Mouse (Mus musculus) spleen, adult 18-20 months (tissue): ENCODE measurements around the gene Nup43.

ENCODE experiments used
- DNase-seq, 2 experiments: peaks; one replicate each; pipeline ENCODE4 v3.0.0; 2022; ENCODE audit warnings: mixed read lengths in 2 of 2

The Nup43 gene

DNA sequence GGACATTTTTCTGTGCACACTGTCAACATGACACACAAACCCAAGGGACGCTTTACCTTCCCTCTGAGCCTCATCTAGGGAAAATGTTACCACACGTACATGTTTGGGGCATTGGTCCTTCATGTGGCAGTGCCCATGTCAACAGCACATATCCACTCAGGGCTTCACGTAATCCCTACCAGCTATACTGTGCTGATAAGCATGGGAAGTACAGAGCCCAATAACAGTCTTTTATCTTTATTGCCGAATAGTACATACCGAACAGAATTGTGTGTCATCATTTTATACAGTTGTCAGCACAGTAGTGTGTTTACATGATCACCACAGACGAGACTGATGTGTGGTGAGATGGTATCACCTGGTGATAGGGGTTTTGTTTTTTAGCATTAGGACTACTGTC lies 19.6 kb downstream of the Nup43 start:
- no peak for DNase-seq

DNA sequence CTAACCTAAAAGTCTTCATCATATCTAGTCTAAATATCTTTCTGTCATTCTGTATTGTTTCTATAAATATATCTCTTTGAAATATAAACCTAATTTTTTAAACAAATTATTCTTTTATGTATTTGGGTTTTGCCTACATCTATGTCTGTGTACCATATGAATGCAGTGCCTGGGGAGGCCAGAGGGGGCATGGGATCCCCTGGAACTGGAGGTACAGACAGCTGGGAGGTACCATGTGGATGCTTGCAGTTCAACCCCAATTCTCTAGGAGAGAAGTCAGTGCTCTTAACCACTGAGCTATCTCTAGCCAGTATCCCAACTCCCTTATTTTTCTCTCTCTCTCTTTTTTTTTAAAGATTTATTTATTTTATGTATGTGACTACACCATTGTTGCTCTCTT lies 28.0 kb downstream of the Nup43 start:
- DNase-seq, result no peak

DNA sequence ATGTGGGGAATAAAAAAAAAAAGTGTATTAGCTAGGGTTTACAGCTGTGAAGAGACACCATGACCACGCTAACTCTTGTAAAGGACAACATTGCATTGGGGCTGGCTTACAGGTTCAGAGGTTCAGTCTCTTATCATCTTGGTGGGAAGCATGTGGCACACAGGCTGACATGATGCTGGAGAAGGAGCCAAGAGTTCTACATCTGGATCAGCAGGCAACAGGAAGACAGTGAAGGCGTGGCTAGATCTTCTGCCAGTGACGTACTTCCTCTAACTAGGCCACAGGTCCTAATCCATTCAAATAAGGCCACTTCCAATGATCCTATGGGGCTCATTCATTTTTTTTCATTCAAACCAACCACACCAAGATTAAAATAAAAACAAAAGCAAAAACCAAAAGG lies 32.8 kb downstream of the Nup43 start:
- DNase-seq, result no peak

DNA sequence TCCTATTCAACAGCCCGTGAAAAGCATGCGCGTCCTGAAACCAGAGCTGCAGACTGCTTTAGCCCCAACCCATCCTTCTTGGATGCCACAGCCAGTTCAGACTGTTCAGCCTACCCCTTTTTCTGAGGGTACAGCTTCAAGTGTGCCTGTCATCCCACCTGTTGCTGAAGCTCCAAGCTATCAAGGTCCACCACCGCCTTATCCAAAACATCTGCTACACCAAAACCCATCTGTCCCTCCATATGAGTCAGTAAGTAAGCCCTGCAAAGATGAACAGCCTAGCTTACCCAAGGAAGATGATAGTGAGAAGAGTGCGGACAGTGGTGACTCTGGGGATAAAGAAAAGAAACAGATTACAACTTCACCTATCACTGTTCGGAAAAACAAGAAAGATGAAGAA lies 35.3 kb downstream of the Nup43 start:
- DNase-seq, result no peak

DNA sequence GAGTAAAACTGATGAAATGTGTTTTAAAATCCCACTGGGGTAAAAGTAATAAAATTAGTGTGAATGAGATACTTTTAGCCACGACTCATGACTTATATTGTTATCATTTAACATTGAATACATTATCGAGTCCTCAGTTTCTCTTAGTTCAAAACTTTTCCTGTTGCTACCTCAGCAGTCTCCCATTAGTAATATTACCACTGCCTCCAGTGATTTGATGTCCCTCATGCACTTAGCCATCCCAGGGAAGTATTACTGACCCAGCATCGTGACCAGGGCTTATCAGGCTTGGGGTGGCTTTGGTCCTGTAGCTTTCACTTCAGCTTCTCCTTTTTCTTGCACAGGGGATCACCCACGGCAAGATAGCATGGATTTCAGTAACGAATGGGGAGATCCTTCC lies 42.8 kb downstream of the Nup43 start:
- no peak for DNase-seq

DNA sequence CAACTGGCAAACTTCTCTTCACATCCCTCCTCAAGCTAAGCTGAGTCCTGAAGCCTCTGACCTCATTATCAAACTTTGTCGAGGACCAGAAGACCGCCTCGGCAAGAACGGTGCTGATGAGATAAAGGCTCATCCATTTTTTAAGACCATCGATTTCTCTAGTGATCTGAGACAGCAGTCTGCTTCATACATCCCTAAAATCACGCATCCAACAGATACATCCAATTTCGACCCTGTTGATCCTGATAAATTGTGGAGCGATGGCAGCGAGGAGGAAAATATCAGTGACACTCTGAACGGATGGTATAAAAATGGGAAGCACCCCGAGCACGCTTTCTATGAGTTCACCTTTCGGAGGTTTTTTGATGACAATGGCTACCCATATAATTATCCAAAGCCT lies 45.2 kb downstream of the Nup43 start:
- no peak for DNase-seq

DNA sequence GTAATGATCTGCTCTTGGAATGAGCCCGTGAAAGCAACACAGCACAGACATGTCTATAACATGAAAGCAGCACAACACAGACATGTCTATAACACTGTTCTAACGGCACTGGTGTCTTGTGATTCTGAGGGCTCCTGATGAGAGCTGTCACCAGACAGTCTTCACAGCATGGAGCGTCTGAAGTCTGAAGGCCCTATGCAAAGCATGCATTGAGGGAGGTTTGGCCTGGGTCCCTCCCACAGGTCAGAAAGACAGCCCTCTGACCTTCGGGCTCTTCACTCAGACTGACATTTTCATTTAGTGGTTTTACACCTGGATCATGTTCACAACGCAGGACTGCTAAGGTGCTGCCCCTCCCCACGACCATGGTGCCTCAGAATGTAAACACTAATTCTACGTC lies 47.8 kb downstream of the Nup43 start:
- no peak for DNase-seq

DNA sequence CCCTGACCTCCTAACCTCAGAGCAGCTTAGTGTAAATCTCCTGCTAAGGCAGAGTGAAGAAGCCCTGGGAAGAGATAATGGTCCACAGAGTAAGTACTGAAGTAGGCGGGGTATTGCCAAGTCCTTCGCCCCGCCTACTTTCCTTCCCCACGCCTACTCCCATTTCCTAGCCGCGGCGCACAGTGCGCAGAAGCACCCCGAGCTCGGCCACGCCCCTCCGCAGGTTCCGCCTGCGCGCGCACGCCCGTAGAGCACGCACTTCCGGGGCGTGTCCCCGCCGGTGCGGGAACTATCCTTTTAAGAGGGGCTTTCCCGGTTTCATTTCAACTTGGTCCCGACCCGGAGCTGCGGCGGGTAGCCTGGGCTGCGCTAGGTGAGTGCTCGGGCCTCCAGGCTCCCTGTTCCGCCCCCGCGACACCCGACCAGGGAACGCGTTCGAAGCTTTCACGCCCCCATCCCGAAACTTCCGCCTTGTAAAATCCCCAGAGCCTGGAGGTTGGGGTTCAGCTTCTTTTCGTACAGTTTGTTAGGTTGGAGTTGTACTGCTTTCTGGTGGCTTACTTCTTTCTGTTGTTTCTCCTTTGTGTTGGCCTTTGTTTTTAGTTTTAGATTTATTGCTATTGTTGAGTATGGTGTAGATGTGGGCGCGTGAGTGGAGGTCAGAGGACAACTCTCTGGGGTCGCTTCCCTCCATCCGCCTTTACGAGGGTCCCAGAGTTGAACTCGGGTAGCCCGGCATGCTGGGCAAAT lies 58.6 kb downstream of the Nup43 start, which contains the start of gene Katna1:
Gene Katna1, plus strand, starts transcription at position 250 of the 750 bp plus-strand sequence.
- peak; percentile 92 to 94 for DNase-seq

DNA sequence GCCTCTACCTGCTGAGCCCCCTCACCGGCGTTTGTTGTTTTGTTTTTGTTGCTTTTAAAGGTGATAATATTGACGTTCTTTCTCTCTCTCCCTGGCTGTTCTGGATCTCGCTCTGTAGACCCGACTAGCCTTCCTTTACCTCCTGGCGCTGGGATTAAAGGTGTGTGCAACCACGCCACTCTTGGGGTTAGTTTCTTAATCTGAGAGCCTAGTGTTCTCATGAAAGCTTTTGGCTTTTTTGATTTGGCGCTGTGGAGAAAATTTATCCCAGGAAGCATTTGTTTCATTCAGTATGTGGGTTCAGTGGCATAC lies 59.2 kb downstream of the Nup43 start:
- DNase-seq, result no peak

DNA sequence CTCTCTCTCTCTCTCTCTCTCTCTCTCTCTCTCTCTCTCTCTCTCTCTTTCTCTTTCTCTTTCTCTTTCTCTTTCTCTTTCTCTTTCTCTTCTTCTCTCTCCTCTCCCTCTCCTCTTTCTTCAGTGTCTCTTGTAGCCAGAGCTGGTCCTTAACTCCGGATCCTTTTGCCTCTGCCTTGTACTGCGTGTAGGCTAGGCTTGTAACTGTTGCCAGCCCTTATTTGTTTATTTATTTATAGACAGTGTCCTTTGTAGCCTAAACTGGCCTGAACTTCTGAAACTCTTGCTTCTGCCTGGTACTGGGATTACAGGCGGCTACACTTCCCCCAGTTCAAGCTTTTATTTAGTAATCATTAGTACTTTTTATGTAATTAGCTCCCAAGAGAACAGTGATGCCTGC lies 59.7 kb downstream of the Nup43 start:
- no peak for DNase-seq
